Mouse (Mus musculus): ENCODE measurements around the gene Dnm3. TPM values are rescaled to one million over a fixed set of nuclear protein-coding genes. Genes with fewer than 3 reads are reported as not detected.
A peak's percentile ranks its signal among the peaks of the same experiment; 100 is the strongest.

The Dnm3 gene
- polyA plus RNA-seq, 1 experiment from 2014 or later, result 27.8 TPM

DNA sequence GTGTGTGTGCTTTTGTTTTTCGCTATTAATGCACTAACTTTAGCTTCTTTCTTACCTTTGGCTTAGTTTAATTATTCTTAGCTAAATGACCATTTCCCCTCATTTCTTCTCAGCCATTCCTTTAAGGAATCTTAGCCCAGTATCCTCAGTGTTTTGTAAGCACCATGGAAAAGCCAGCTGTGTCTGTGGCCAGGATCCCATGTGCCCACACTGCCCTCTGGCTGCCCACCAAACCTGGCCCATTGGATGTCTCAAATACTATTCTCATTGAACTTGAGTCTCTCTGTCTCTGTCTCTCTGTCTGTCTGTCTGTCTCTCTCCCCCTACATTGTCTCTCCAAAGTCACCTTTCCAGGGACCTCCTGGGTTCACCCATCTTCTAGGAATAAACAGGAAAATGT lies 201.8 kb downstream of the Dnm3 start:
- Histone ChIP-seq H3K27me3 (replicated peaks) (no peaks in the 10 kb centered on the region), H3K36me3 (no peaks in the 10 kb centered on the region), H3K4me3 (no peak overlapping the region), H3K9ac (no peak overlapping the region), H3K4me1 (no peaks in the 10 kb centered on the region), H3K4me2 (replicated peaks) (no peak overlapping the region), H3K27ac (no peak overlapping the region), H3K9me3 (no peaks in the 10 kb centered on the region)
- peak; percentile 56; the same call in 1 of the 2 replicates for ATAC-seq (ENCODE audit: low FRiP score, low read depth)
- 91% methylated on average over 1 of the region's 1 CpGs for WGBS

DNA sequence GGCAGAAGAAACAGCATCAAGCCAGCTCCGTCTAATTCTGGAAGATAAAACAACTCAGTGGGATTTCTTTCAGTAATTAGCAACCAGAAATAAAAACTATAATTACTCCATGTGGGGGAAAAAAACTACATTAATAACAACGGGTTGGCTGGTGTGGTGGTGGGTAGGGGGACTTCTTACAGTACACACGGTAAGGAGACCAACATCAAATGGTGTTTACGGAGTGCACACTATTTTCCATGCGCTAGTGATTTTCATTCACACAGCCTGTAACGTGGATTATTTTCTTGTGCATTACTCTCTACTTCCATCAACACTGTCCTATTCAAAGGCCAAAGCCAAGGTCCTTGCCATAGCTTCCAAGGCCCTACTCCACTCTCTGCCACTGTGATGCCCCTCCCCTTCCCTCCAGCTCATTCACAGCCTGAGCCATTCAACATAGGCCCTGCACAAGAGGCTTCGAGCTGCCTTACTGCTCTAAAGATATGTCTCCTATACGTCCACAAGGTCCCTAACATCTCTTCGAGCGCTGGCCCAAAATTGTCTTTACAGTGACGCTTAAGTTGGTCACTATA lies 203.1 kb downstream of the Dnm3 start:
- H3K27ac ChIP-seq, result no peak overlapping the region
- 88% methylated on average over 11 of the region's 11 CpGs for WGBS
- no peaks in the 10 kb centered on the region for H3K27me3 ChIP-seq (replicated peaks)
- ATAC-seq (ENCODE audit: low FRiP score, low read depth), result no peak
- no peak overlapping the region for H3K4me2 ChIP-seq (replicated peaks)
- no peaks in the 10 kb centered on the region for H3K4me1 ChIP-seq
- no peak overlapping the region for H3K9ac ChIP-seq
- H3K9me3 ChIP-seq, result no peaks in the 10 kb centered on the region
- H3K4me3 ChIP-seq, result no peak overlapping the region
- H3K36me3 ChIP-seq, result no peaks in the 10 kb centered on the region

GRCm38 (mm10) chr1:162256912-162257607 lies 220.8 kb downstream of the Dnm3 start:
- H3K36me3 ChIP-seq, result no peaks in the 10 kb centered on the region
- no peak overlapping the region for H3K27ac ChIP-seq
- no peak for ATAC-seq (ENCODE audit: low FRiP score, low read depth)
- no peak overlapping the region for H3K9ac ChIP-seq
- peaks cover 11% of the 10 kb centered on the region for H3K4me1 ChIP-seq
- WGBS, result 84% methylated on average over 6 of the region's 6 CpGs
- no peaks in the 10 kb centered on the region for H3K9me3 ChIP-seq
- no peak overlapping the region for H3K4me2 ChIP-seq (replicated peaks)
- H3K4me3 ChIP-seq, result no peak overlapping the region
- H3K27me3 ChIP-seq (replicated peaks), result no peaks in the 10 kb centered on the region

GRCm38 (mm10) chr1:162254944-162255343 lies 222.9 kb downstream of the Dnm3 start:
- Histone ChIP-seq H3K4me1 (peaks cover 11% of the 10 kb centered on the region), H3K4me3 (no peak overlapping the region), H3K36me3 (no peaks in the 10 kb centered on the region), H3K9me3 (no peaks in the 10 kb centered on the region), H3K27ac (no peak overlapping the region), H3K9ac (no peak overlapping the region), H3K27me3 (replicated peaks) (no peaks in the 10 kb centered on the region), H3K4me2 (replicated peaks) (no peak overlapping the region)
- WGBS, result 29% methylated on average over 5 of the region's 5 CpGs
- ATAC-seq (ENCODE audit: low FRiP score, low read depth), result peak; percentile 74

GRCm38 (mm10) chr1:162253971-162254641 lies 223.7 kb downstream of the Dnm3 start:
- Histone ChIP-seq H3K4me1 (peaks cover 11% of the 10 kb centered on the region), H3K36me3 (no peaks in the 10 kb centered on the region), H3K27ac (no peak overlapping the region), H3K4me2 (replicated peaks) (no peak overlapping the region), H3K27me3 (replicated peaks) (no peaks in the 10 kb centered on the region), H3K9ac (no peak overlapping the region), H3K4me3 (no peak overlapping the region), H3K9me3 (no peaks in the 10 kb centered on the region)
- no peak for ATAC-seq (ENCODE audit: low FRiP score, low read depth)
- WGBS, result 70% methylated on average over 8 of the region's 8 CpGs

DNA sequence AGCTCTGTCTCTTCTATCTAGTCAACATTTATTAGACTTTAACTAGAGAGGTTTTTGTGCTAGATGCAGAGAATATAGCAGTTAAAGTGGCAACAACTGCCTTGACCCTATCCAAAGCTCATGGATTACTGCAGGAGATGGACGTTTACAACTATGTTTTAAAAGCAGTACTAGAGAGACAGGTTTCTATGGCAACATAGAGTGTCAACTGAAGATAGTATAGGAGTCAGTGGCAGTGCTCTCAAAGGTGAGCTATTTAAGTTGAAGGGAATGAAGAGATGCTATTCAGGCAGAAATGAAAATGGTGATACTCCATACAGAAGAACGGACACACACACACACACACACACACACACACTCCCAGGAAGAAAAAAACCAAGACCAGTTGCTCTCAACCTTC lies 225.0 kb downstream of the Dnm3 start:
- Histone ChIP-seq H3K9me3 (no peaks in the 10 kb centered on the region), H3K4me1 (peaks cover 11% of the 10 kb centered on the region), H3K4me3 (no peak overlapping the region), H3K36me3 (no peaks in the 10 kb centered on the region), H3K9ac (no peak overlapping the region), H3K27ac (no peak overlapping the region), H3K27me3 (replicated peaks) (no peaks in the 10 kb centered on the region), H3K4me2 (replicated peaks) (no peak overlapping the region)
- WGBS, result 69% methylated on average over 2 of the region's 2 CpGs
- no peak for ATAC-seq (ENCODE audit: low FRiP score, low read depth)

DNA sequence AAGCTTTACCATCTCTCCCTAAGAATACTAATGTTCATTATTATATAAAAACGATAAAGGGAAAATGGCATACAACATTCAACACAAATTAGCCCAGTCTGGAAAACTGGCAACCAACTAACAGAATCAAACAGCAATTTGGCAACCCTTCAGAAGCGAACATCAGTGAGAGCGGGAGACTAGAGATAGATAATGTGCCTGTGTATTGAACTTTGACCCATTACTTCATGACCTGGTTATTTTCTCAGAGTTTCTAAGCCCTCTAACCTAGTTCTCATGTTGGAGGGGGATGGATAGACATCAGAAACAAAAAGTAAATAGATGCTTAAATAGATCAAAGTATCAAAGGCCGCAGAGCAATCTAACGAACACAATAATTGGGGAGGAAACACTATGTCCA lies 230.6 kb downstream of the Dnm3 start:
- Histone ChIP-seq H3K36me3 (no peaks in the 10 kb centered on the region), H3K27me3 (replicated peaks) (no peaks in the 10 kb centered on the region), H3K9ac (no peak overlapping the region), H3K4me1 (no peaks in the 10 kb centered on the region), H3K9me3 (no peaks in the 10 kb centered on the region), H3K4me2 (replicated peaks) (no peak overlapping the region), H3K27ac (no peak overlapping the region), H3K4me3 (no peak overlapping the region)
- 93% methylated on average over 5 of the region's 5 CpGs for WGBS
- ATAC-seq (ENCODE audit: low FRiP score, low read depth), result no peak

- Histone ChIP-seq H3K4me2 (replicated peaks) (no peak overlapping the region), H3K9me3 (no peaks in the 10 kb centered on the region), H3K9ac (no peak overlapping the region), H3K27ac (no peak overlapping the region), H3K4me1 (no peaks in the 10 kb centered on the region), H3K36me3 (no peaks in the 10 kb centered on the region), H3K27me3 (replicated peaks) (no peaks in the 10 kb centered on the region), H3K4me3 (no peak overlapping the region)
- no peak for ATAC-seq (ENCODE audit: low FRiP score, low read depth)
- 57% methylated on average over 2 of the region's 2 CpGs for WGBS
Measured at GRCm38 (mm10) chr1:162243651-162243990, 234.2 kb downstream of the Dnm3 start.

- H3K4me2 ChIP-seq (replicated peaks), result no peak overlapping the region
- no peaks in the 10 kb centered on the region for H3K36me3 ChIP-seq
- H3K4me3 ChIP-seq, result no peak overlapping the region
- no peak overlapping the region for H3K27ac ChIP-seq
- WGBS, result 73% methylated on average over 7 of the region's 7 CpGs
- ATAC-seq (ENCODE audit: low FRiP score, low read depth), result no peak
- H3K9ac ChIP-seq, result no peak overlapping the region
- H3K9me3 ChIP-seq, result no peaks in the 10 kb centered on the region
- no peaks in the 10 kb centered on the region for H3K4me1 ChIP-seq
- H3K27me3 ChIP-seq (replicated peaks), result no peaks in the 10 kb centered on the region
Measured at GRCm38 (mm10) chr1:162242980-162243650, 234.7 kb downstream of the Dnm3 start.

GRCm38 (mm10) chr1:162240720-162241119 lies 237.1 kb downstream of the Dnm3 start:
- H3K4me2 ChIP-seq (replicated peaks), result no peak overlapping the region
- H3K9me3 ChIP-seq, result no peaks in the 10 kb centered on the region
- no peak overlapping the region for H3K4me3 ChIP-seq
- H3K27ac ChIP-seq, result no peak overlapping the region
- H3K4me1 ChIP-seq, result no peaks in the 10 kb centered on the region
- H3K9ac ChIP-seq, result no peak overlapping the region
- WGBS, result 84% methylated on average over 4 of the region's 4 CpGs
- no peak for ATAC-seq (ENCODE audit: low FRiP score, low read depth)
- no peaks in the 10 kb centered on the region for H3K27me3 ChIP-seq (replicated peaks)
- no peaks in the 10 kb centered on the region for H3K36me3 ChIP-seq

DNA sequence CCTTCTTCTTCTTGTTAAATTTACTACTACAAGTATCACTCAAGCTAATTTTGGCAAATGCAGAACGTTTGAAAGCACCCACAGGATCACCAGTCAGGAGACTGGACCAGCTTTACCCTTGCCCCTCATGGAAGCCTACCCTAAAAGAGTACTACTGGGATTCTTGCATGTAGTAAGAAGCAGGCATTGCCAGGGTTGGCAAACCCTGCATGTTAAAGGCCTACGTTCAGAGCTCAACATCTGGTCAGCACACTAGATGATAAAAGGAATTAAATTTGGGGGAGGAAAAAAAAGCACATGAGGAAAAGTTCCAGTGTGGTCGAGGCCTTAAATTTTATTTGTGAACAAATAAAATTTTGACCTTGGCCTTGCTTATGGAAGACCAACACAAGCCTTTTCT lies 239.2 kb downstream of the Dnm3 start:
- Histone ChIP-seq H3K9ac (no peak overlapping the region), H3K27ac (no peak overlapping the region), H3K9me3 (no peaks in the 10 kb centered on the region), H3K27me3 (replicated peaks) (no peaks in the 10 kb centered on the region), H3K4me2 (replicated peaks) (no peak overlapping the region), H3K36me3 (no peaks in the 10 kb centered on the region), H3K4me1 (no peaks in the 10 kb centered on the region), H3K4me3 (no peak overlapping the region)
- ATAC-seq (ENCODE audit: low FRiP score, low read depth), result no peak
- 70% methylated on average over 3 of the region's 3 CpGs for WGBS

DNA sequence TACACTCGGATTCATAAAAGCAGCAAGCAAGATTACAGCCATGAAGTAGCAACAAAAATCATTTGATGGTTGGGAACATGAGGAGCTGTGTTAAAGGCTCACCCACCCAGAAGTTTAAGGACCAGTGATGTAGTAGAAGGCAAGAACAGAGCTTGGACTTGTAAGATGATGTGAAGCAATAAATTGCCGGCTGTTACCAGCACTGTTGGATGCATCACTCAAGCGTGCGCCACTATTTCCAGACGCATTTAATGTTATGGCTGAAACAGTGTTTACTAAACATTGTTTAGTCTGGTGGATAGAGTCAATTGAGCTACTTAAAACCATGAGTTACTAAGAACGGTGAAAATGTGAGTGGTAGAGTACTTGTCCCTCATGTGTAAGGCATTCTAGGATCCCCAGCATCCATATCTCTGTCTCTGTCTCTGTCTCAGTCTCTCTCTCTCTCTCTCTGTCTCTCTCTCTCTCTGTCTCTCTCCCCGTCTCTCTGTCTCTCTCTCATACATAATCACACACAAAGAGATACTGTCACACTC lies 241.1 kb downstream of the Dnm3 start:
- H3K9me3 ChIP-seq, result no peaks in the 10 kb centered on the region
- no peaks in the 10 kb centered on the region for H3K4me1 ChIP-seq
- H3K4me3 ChIP-seq, result no peak overlapping the region
- no peak overlapping the region for H3K9ac ChIP-seq
- H3K27me3 ChIP-seq (replicated peaks), result no peaks in the 10 kb centered on the region
- no peaks in the 10 kb centered on the region for H3K36me3 ChIP-seq
- H3K27ac ChIP-seq, result no peak overlapping the region
- ATAC-seq (ENCODE audit: low FRiP score, low read depth), result no peak
- WGBS, result 89% methylated on average over 7 of the region's 7 CpGs
- H3K4me2 ChIP-seq (replicated peaks), result no peak overlapping the region

Measured in neural tube, embryonic 12.5 days (tissue).